Mouse (Mus musculus) heart, postnatal 0 days (tissue): ENCODE results near the gene Kif1b. TPM values are rescaled to one million over a fixed set of nuclear protein-coding genes. Genes with fewer than 3 reads are reported as not detected.
A peak's percentile ranks its signal among the peaks of the same experiment; 100 is the strongest.

Experiments
- ATAC-seq: fragments of 200-750 bp; cut with Nextera tagmentation; 2 replicates; pipeline ENCODE4 v1.8.0; 2017; ENCODE audit warnings: low read depth, moderate number of reproducible peaks, moderate library complexity; ENCODE audit not compliant: insufficient read depth
- DNase-seq: peaks from one replicate; pipeline ENCODE4 v3.0.0-alpha.2; 2016; ENCODE audit warnings: low spot score
- H3K27ac ChIP-seq: fragments of 300-500 bp; sonication (generic); 2 replicates; pipeline ENCODE4 v1.5.1; 2014; ENCODE audit warnings: low read depth, mild to moderate bottlenecking
- H3K27me3 ChIP-seq: fragments of 300-500 bp; sonication (generic); 2 replicates; pipeline ENCODE4 v1.6.1; 2014; ENCODE audit warnings: low read length, mixed read lengths; ENCODE audit not compliant: control insufficient read depth, insufficient read depth
- H3K36me3 ChIP-seq: fragments of 300-500 bp; sonication (generic); replicated peaks from 2 replicates; pipeline ENCODE4 v1.6.1; 2014; ENCODE audit warnings: low read length, mixed read lengths; ENCODE audit not compliant: control insufficient read depth, insufficient read depth
- H3K4me1 ChIP-seq: fragments of 300-500 bp; sonication (generic); 2 replicates; pipeline ENCODE4 v1.6.1; 2014; ENCODE audit warnings: antibody characterized with exemption; ENCODE audit not compliant: control insufficient read depth, insufficient read depth
- H3K4me2 ChIP-seq: fragments of 300-500 bp; sonication (generic); 2 replicates; pipeline ENCODE4 v1.6.1; 2014; ENCODE audit warnings: low read depth, mild to moderate bottlenecking, low read length, moderate library complexity
- H3K4me3 ChIP-seq: fragments of 300-500 bp; sonication (generic); 2 replicates; pipeline ENCODE4 v1.5.1; 2014; ENCODE audit warnings: low read depth, low read length
- H3K9ac ChIP-seq: fragments of 300-500 bp; sonication (generic); replicated peaks from 2 replicates; pipeline ENCODE4 v1.6.1; 2014; ENCODE audit warnings: low read depth, low read length, mixed read lengths
- H3K9me3 ChIP-seq: fragments of 300-500 bp; sonication (generic); replicated peaks from 2 replicates; pipeline ENCODE4 v1.6.1; 2016; ENCODE audit warnings: low read length; ENCODE audit not compliant: control insufficient read depth
- CTCF ChIP-seq: IDR thresholded peaks from 2 replicates; pipeline ENCODE4 v1.5.1; 2016; ENCODE audit warnings: antibody characterized with exemption, control low read depth, low read depth
- EP300 ChIP-seq: IDR thresholded peaks from 2 replicates; pipeline ENCODE4 v1.6.1; 2016; ENCODE audit warnings: antibody characterized with exemption, low read depth
- WGBS: fragments of 180-500 bp; shearing (Covaris S2); extraction: QIAGEN DNeasy Blood & Tissue Kit; methylation state at CpG from one replicate; pipeline ENCODE4 v1.1.7; 2014; 5-methylcytosine and 5-hydroxymethylcytosine counted together
- polyA plus RNA-seq: library from polyadenylated mRNA; unstranded; fragments of >200 nt; fragmentation: Nextera tagmentation; extraction: Ambion mirVana; gene quantifications from 2 replicates; pipeline ENCODE4 v1.2.1, GENCODE M21; 2015
- total RNA-seq: library from RNA; depleted of rRNA; stranded (reverse); fragments of >200 nt; gene quantifications from 2 replicates; pipeline ENCODE4 v1.2.3, GENCODE M21; 2014; ENCODE audit warnings: low replicate concordance

Gene Kif1b
- total and polyA plus RNA-seq, 2 experiments from 2014 or later, result 45.0 to 63.3 TPM

DNA sequence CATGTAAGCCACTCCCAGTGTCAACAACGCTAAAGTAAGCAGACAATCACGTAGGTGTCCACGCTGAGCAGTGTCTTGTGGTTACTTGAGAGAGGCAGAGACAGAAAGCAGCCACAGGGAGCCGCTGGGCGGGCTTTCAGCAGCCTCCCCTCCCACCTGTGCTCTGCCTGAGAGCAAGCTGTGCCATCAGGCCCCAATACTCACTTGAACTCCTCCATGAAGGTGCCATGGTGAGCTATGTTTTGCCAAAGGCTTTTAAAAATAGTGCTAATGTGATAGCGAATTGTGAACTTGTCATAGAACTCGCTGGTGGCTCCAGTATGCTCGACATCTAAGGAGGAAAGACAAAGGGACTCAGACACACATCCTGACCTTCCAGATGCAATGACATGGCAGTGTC lies 36.8 kb upstream of the Kif1b start:
- Histone ChIP-seq H3K4me3 (no peak overlapping the region), H3K4me2 (no peak overlapping the region), H3K27ac (peak overlapping the region; percentile 21; the same call in 1 of the 2 replicates), H3K9me3 (no peaks in the 10 kb centered on the region), H3K27me3 (no peaks in the 10 kb centered on the region), H3K36me3 (peaks cover 77% of the 10 kb centered on the region), H3K4me1 (0 out of 2 replicates have a peak, but pooled peaks cover 4% of the 10 kb centered on the region), H3K9ac (no peak overlapping the region)
- WGBS, result 52% methylated on average over 8 of the region's 8 CpGs
- no peak for ATAC-seq
- no peak for DNase-seq
- no peak for TF ChIP-seq CTCF
- no peak for TF ChIP-seq EP300

DNA sequence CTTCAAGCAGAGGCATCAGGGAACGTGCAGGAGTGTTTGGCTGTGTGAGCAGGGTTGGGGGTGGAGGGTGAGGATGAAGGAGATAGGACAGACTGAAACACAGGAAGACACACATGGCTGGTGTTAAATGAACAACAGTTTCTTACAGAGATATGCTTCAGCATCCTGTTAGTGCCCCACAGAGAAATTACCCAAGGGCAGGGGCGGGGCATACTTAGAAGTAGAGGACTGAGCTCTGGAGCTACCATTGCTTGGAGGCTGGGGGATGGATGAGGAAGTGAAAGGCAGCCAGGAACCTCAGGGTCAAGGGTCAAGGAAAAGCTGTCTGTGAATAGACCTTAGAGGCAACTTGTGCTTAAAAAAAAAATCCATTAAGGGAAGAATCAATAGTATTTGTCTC lies 33.2 kb upstream of the Kif1b start:
- no peak overlapping the region for H3K9ac ChIP-seq
- 0 out of 2 replicates have a peak, but pooled peaks cover 4% of the 10 kb centered on the region for H3K4me1 ChIP-seq
- H3K9me3 ChIP-seq, result no peaks in the 10 kb centered on the region
- WGBS, result 42% methylated on average over 2 of the region's 2 CpGs
- no peak overlapping the region for H3K27ac ChIP-seq
- TF ChIP-seq EP300 (no peak), CTCF (no peak)
- no peak overlapping the region for H3K4me2 ChIP-seq
- H3K36me3 ChIP-seq, result peaks cover 73% of the 10 kb centered on the region
- H3K27me3 ChIP-seq, result no peaks in the 10 kb centered on the region
- ATAC-seq (no peak), DNase-seq (no peak)
- no peak overlapping the region for H3K4me3 ChIP-seq

- 0 out of 2 replicates have a peak, but pooled peaks cover 4% of the 10 kb centered on the region for H3K4me1 ChIP-seq
- no peak for ATAC-seq
- H3K36me3 ChIP-seq, result peaks cover 77% of the 10 kb centered on the region
These were observed 32.1 kb upstream of the Kif1b start for GRCm38 (mm10) chr4:149339426-149340214.

DNA sequence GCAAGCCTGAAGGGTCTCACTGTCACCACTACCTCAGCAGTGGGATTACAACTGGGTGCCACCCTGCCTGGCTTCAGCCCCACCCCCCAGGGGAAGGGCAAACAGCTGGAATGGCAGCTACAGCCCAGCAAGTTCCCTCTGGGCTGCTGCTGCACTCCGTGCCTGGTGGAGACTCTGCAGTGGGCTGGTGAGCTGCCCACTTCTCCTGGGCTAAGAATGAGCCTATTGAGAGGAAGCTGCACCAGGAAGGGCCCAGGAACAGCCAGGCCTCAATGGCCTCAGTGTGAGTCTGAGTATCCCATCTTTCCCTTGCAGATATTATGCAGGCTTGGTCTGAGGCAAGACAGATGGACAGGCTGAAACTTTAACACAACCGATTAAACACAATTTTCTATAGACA lies 30.6 kb upstream of the Kif1b start:
- Histone ChIP-seq H3K27me3 (no peaks in the 10 kb centered on the region), H3K4me2 (no peak overlapping the region), H3K4me3 (no peak overlapping the region), H3K27ac (no peak overlapping the region), H3K9me3 (no peaks in the 10 kb centered on the region), H3K9ac (no peak overlapping the region), H3K36me3 (peaks cover 77% of the 10 kb centered on the region), H3K4me1 (0 out of 2 replicates have a peak, but pooled peaks cover 4% of the 10 kb centered on the region)
- no peak for ATAC-seq
- DNase-seq, result no peak
- 43% methylated on average over 2 of the region's 2 CpGs for WGBS
- no peak for TF ChIP-seq CTCF

More at GRCm38 (mm10) chr4:149339426-149340214, 32.1 kb upstream of the Kif1b start:
- Histone ChIP-seq H3K4me2 (no peak overlapping the region), H3K27me3 (no peaks in the 10 kb centered on the region), H3K9ac (no peak overlapping the region), H3K27ac (no peak overlapping the region), H3K4me3 (no peak overlapping the region), H3K9me3 (no peaks in the 10 kb centered on the region)
- 56% methylated on average over 5 of the region's 5 CpGs for WGBS
- DNase-seq, result no peak
- TF ChIP-seq CTCF (no peak), EP300 (no peak)

- no peaks in the 10 kb centered on the region for H3K9me3 ChIP-seq
- 0 out of 2 replicates have a peak, but pooled peaks cover 4% of the 10 kb centered on the region for H3K4me1 ChIP-seq
- H3K4me3 ChIP-seq, result no peak overlapping the region
- H3K36me3 ChIP-seq, result peaks cover 75% of the 10 kb centered on the region
- no peak overlapping the region for H3K4me2 ChIP-seq
- 25% methylated on average over 9 of the region's 9 CpGs for WGBS
- ATAC-seq (peak; percentile 42; the same call in 1 of the 2 replicates), DNase-seq (peak; percentile 58)
- no peak for TF ChIP-seq EP300
- no peak for TF ChIP-seq CTCF
- H3K27me3 ChIP-seq, result no peaks in the 10 kb centered on the region
- H3K9ac ChIP-seq, result no peak overlapping the region
- H3K27ac ChIP-seq, result no peak overlapping the region
These were observed 29.9 kb upstream of the Kif1b start for GRCm38 (mm10) chr4:149337353-149337752.
